Mouse (Mus musculus) olfactory bulb, adult 2 months (tissue): ENCODE measurements around the gene Pop7.

ENCODE experiments used
- CTCF ChIP-seq: fragments of 200-500 bp; IDR thresholded peaks from 2 replicates; pipeline ENCODE4 v1.5.1; 2012; ENCODE audit warnings: low read depth, mild to moderate bottlenecking, low read length, moderate library complexity; ENCODE audit not compliant: insufficient read depth
- POLR2A ChIP-seq: fragments of 200-500 bp; IDR thresholded peaks from 2 replicates; pipeline ENCODE4 v1.6.1; 2012; ENCODE audit warnings: mild to moderate bottlenecking, low read depth, low read length, moderate library complexity; ENCODE audit not compliant: insufficient read depth

- TF ChIP-seq CTCF (no peak), POLR2A (no peak)
These were observed 30.4 kb upstream of the Pop7 start for GRCm38 (mm10) chr5:137532808-137533116.
